Mouse (Mus musculus): ENCODE results near the gene Sapcd2. TPM values are rescaled to one million over a fixed set of nuclear protein-coding genes. Genes with fewer than 3 reads are reported as not detected.

Gene Sapcd2
- polyA plus RNA-seq, 1 experiment = 5.3 TPM

GRCm38 (mm10) chr2:25422587-25423410 lies 50.7 kb downstream of the Sapcd2 start, which contains the start of gene Fut7:
Gene Fut7, plus strand, starts transcription at chr2:25423267.
- no peak for DNase-seq (ENCODE audit: extremely low spot score in 1 of 2, low spot score in 1 of 2)

- no peak for DNase-seq (ENCODE audit: extremely low spot score in 1 of 2, low spot score in 1 of 2)
These were observed 51.5 kb downstream of the Sapcd2 start for GRCm38 (mm10) chr2:25423626-25424025.

- DNase-seq (ENCODE audit: extremely low spot score in 1 of 2, low spot score in 1 of 2) = no peak
These were observed 53.4 kb downstream of the Sapcd2 start for GRCm38 (mm10) chr2:25425481-25425880.

- DNase-seq (ENCODE audit: extremely low spot score in 1 of 2, low spot score in 1 of 2) = peak in 1 of 2 experiments; percentile 77
These were observed 54.6 kb downstream of the Sapcd2 start for GRCm38 (mm10) chr2:25426721-25427191.

- no peak for DNase-seq (ENCODE audit: extremely low spot score in 1 of 2, low spot score in 1 of 2)
These were observed 55.1 kb downstream of the Sapcd2 start for GRCm38 (mm10) chr2:25427256-25427655.

Other genes starting within 250 kb of the Sapcd2 start
- gene Nrarp, start 191.6 kb upstream of the Sapcd2 start, polyA plus RNA-seq (2012; rRNA removed) = 38.7 and 39.1 TPM in 2 replicates
- gene Tor4a, start 175.4 kb upstream of the Sapcd2 start, polyA plus RNA-seq (2012; rRNA removed) = 2.6 and 3.0 TPM in 2 replicates
- 60.2 and 65.6 TPM in 2 replicates for gene Nelfb, start 160.8 kb upstream of the Sapcd2 start, polyA plus RNA-seq (2012; rRNA removed)
- 0.06 and 0.15 TPM in 2 replicates for gene Stpg3, start 157.7 kb upstream of the Sapcd2 start, polyA plus RNA-seq (2012; rRNA removed)
- gene Fam166a, start 153.6 kb upstream of the Sapcd2 start, polyA plus RNA-seq (2012; rRNA removed) = 0.16 and 0.19 TPM in 2 replicates
- gene Tubb4b, start 147.6 kb upstream of the Sapcd2 start, polyA plus RNA-seq (2012; rRNA removed) = 499 and 548 TPM in 2 replicates
- gene Slc34a3, start 138.0 kb upstream of the Sapcd2 start, polyA plus RNA-seq (2012; rRNA removed) = 0.08 and 0.15 TPM in 2 replicates
- not detected in 2 replicates for gene Rnf224, start 135.5 kb upstream of the Sapcd2 start, polyA plus RNA-seq (2012; rRNA removed)
- 248 and 300 TPM in 2 replicates for gene Rnf208, start 130.1 kb upstream of the Sapcd2 start, polyA plus RNA-seq (2012; rRNA removed)
- gene Cysrt1, start 129.9 kb upstream of the Sapcd2 start, polyA plus RNA-seq (2012; rRNA removed) = 0.24 and 0.53 TPM in 2 replicates
- 15.8 and 16.4 TPM in 2 replicates for gene AL732309.1, start 125.5 kb upstream of the Sapcd2 start, polyA plus RNA-seq (2012; rRNA removed)
- gene Tmem203, start 116.9 kb upstream of the Sapcd2 start, polyA plus RNA-seq (2012; rRNA removed) = 29.8 and 31.1 TPM in 2 replicates
- 13.5 and 18.9 TPM in 2 replicates for gene Tprn, start 109.7 kb upstream of the Sapcd2 start, polyA plus RNA-seq (2012; rRNA removed)
- gene Ssna1, start 99.9 kb upstream of the Sapcd2 start, polyA plus RNA-seq (2012; rRNA removed) = 75.4 and 86.0 TPM in 2 replicates
- gene Anapc2, start 99.8 kb upstream of the Sapcd2 start, polyA plus RNA-seq (2012; rRNA removed) = 69.9 and 79.0 TPM in 2 replicates
- gene Tmem210, start 84.2 kb upstream of the Sapcd2 start, polyA plus RNA-seq (2012; rRNA removed) = not detected in 2 replicates
- gene Lrrc26, start 82.4 kb upstream of the Sapcd2 start, polyA plus RNA-seq (2012; rRNA removed) = 0.15 TPM in 1 of 2 replicates, not detected in the other
- 313 and 325 TPM in 2 replicates for gene Grin1, start 53.1 kb upstream of the Sapcd2 start, polyA plus RNA-seq (2012; rRNA removed)
- gene Man1b1, start 40.0 kb upstream of the Sapcd2 start, polyA plus RNA-seq (2012; rRNA removed) = 31.1 and 31.8 TPM in 2 replicates
- gene Dpp7, start 16.0 kb upstream of the Sapcd2 start, polyA plus RNA-seq (2012; rRNA removed) = 62.5 and 63.9 TPM in 2 replicates
- 15.0 and 17.9 TPM in 2 replicates for gene Uap1l1, start 6.6 kb upstream of the Sapcd2 start, polyA plus RNA-seq (2012; rRNA removed)
- gene Entpd2, start 23.6 kb downstream of the Sapcd2 start, polyA plus RNA-seq (2012; rRNA removed) = 14.1 and 19.3 TPM in 2 replicates
- 383 and 426 TPM in 2 replicates for gene Npdc1, start 27.0 kb downstream of the Sapcd2 start, polyA plus RNA-seq (2012; rRNA removed)
- 0.40 and 0.67 TPM in 2 replicates for gene Fut7, start 50.9 kb downstream of the Sapcd2 start, polyA plus RNA-seq (2012; rRNA removed)
- gene Abca2, start 56.4 kb downstream of the Sapcd2 start, polyA plus RNA-seq (2012; rRNA removed) = 107 TPM in 2 replicates
- 0.42 and 1.4 TPM in 2 replicates for gene Clic3, start 84.5 kb downstream of the Sapcd2 start, polyA plus RNA-seq (2012; rRNA removed)
- 110 and 114 TPM in 2 replicates for gene Paxx, start 88.8 kb downstream of the Sapcd2 start, polyA plus RNA-seq (2012; rRNA removed)
- gene Ptgds, start 97.7 kb downstream of the Sapcd2 start, polyA plus RNA-seq (2012; rRNA removed) = 2,136 and 2,926 TPM in 2 replicates
- not detected in 2 replicates for gene Lcn12, start 121.6 kb downstream of the Sapcd2 start, polyA plus RNA-seq (2012; rRNA removed)
- gene Fbxw5, start 128.4 kb downstream of the Sapcd2 start, polyA plus RNA-seq (2012; rRNA removed) = 64.7 and 72.3 TPM in 2 replicates
- gene C8g, start 129.4 kb downstream of the Sapcd2 start, polyA plus RNA-seq (2012; rRNA removed) = 2.5 and 2.8 TPM in 2 replicates
- 8.1 and 9.1 TPM in 2 replicates for gene Traf2, start 174.6 kb downstream of the Sapcd2 start, polyA plus RNA-seq (2012; rRNA removed)
- gene Edf1, start 185.5 kb downstream of the Sapcd2 start, polyA plus RNA-seq (2012; rRNA removed) = 287 and 289 TPM in 2 replicates
- 2.1 and 2.5 TPM in 2 replicates for gene Mamdc4, start 202.5 kb downstream of the Sapcd2 start, polyA plus RNA-seq (2012; rRNA removed)
- 134 and 161 TPM in 2 replicates for gene Phpt1, start 202.9 kb downstream of the Sapcd2 start, polyA plus RNA-seq (2012; rRNA removed)
- gene Ajm1, start 209.4 kb downstream of the Sapcd2 start, polyA plus RNA-seq (2012; rRNA removed) = 114 and 122 TPM in 2 replicates
- gene Rabl6, start 236.2 kb downstream of the Sapcd2 start, polyA plus RNA-seq (2012; rRNA removed) = 130 and 148 TPM in 2 replicates
- 0.06 TPM in 1 of 2 replicates, not detected in the other for gene Ccdc183, start 245.4 kb downstream of the Sapcd2 start, polyA plus RNA-seq (2012; rRNA removed)
- gene Tmem141, start 249.7 kb downstream of the Sapcd2 start, polyA plus RNA-seq (2012; rRNA removed) = 66.7 and 72.2 TPM in 2 replicates